Mouse (Mus musculus): ENCODE measurements around the gene Znrf4. TPM values are rescaled to one million over a fixed set of nuclear protein-coding genes. Genes with fewer than 3 reads are reported as not detected.

The Znrf4 gene
- polyA plus RNA-seq (2014; fragmentation: Illumina TruSeq; extraction: RNeasy Lipid Tissue Mini Kit (QIAGEN cat#74804); ENCODE audit: low replicate concordance) = not detected

GRCm38 (mm10) chr17:56512310-56512709, at the start of gene Znrf4:
TSS of gene Znrf4 (minus strand) at chr17:56512431.

GRCm38 (mm10) chr17:56554122-56554551, 41.9 kb upstream of the Znrf4 start, which contains the start of gene Gm20219:
TSS of gene Gm20219 (minus strand) at chr17:56554387.

GRCm38 (mm10) chr17:56476402-56476752, 35.9 kb downstream of the Znrf4 start, which contains the start of gene Ptprs:
TSS of gene Ptprs (minus strand) at chr17:56476483.

Other genes with a start within 250 kb of the Znrf4 start
- 0.63 TPM for gene Ticam1, start 235.6 kb downstream of the Znrf4 start, polyA plus RNA-seq (2014; fragmentation: Illumina TruSeq; extraction: RNeasy Lipid Tissue Mini Kit (QIAGEN cat#74804); ENCODE audit: low replicate concordance)
- 90.5 TPM for gene Plin3, start 219.6 kb downstream of the Znrf4 start, polyA plus RNA-seq (2014; fragmentation: Illumina TruSeq; extraction: RNeasy Lipid Tissue Mini Kit (QIAGEN cat#74804); ENCODE audit: low replicate concordance)
- not detected for gene Arrdc5, start 212.1 kb downstream of the Znrf4 start, polyA plus RNA-seq (2014; fragmentation: Illumina TruSeq; extraction: RNeasy Lipid Tissue Mini Kit (QIAGEN cat#74804); ENCODE audit: low replicate concordance)
- 12.6 TPM for gene Uhrf1, start 209.1 kb downstream of the Znrf4 start, polyA plus RNA-seq (2014; fragmentation: Illumina TruSeq; extraction: RNeasy Lipid Tissue Mini Kit (QIAGEN cat#74804); ENCODE audit: low replicate concordance)
- 0.52 TPM for gene Kdm4b, start 186.4 kb downstream of the Znrf4 start, polyA plus RNA-seq (2014; fragmentation: Illumina TruSeq; extraction: RNeasy Lipid Tissue Mini Kit (QIAGEN cat#74804); ENCODE audit: low replicate concordance)
- 0.37 TPM for gene Ptprs, start 35.9 kb downstream of the Znrf4 start, polyA plus RNA-seq (2014; fragmentation: Illumina TruSeq; extraction: RNeasy Lipid Tissue Mini Kit (QIAGEN cat#74804); ENCODE audit: low replicate concordance)
- gene Gm20219, start 42.0 kb upstream of the Znrf4 start, polyA plus RNA-seq (2014; fragmentation: Illumina TruSeq; extraction: RNeasy Lipid Tissue Mini Kit (QIAGEN cat#74804); ENCODE audit: low replicate concordance) = 0.45 TPM
- 33.0 TPM for gene Safb2, start 72.2 kb upstream of the Znrf4 start, polyA plus RNA-seq (2014; fragmentation: Illumina TruSeq; extraction: RNeasy Lipid Tissue Mini Kit (QIAGEN cat#74804); ENCODE audit: low replicate concordance)
- gene Safb, start 72.4 kb upstream of the Znrf4 start, polyA plus RNA-seq (2014; fragmentation: Illumina TruSeq; extraction: RNeasy Lipid Tissue Mini Kit (QIAGEN cat#74804); ENCODE audit: low replicate concordance) = 8.7 TPM
- 1.7 TPM for gene 2410015M20Rik, start 97.3 kb upstream of the Znrf4 start, polyA plus RNA-seq (2014; fragmentation: Illumina TruSeq; extraction: RNeasy Lipid Tissue Mini Kit (QIAGEN cat#74804); ENCODE audit: low replicate concordance)
- gene Rpl36, start 101.0 kb upstream of the Znrf4 start, polyA plus RNA-seq (2014; fragmentation: Illumina TruSeq; extraction: RNeasy Lipid Tissue Mini Kit (QIAGEN cat#74804); ENCODE audit: low replicate concordance) = not detected
- gene Lonp1, start 114.5 kb upstream of the Znrf4 start, polyA plus RNA-seq (2014; fragmentation: Illumina TruSeq; extraction: RNeasy Lipid Tissue Mini Kit (QIAGEN cat#74804); ENCODE audit: low replicate concordance) = 1.2 TPM
- gene Catsperd, start 115.7 kb upstream of the Znrf4 start, polyA plus RNA-seq (2014; fragmentation: Illumina TruSeq; extraction: RNeasy Lipid Tissue Mini Kit (QIAGEN cat#74804); ENCODE audit: low replicate concordance) = 0.26 TPM
- gene Ranbp3, start 160.9 kb upstream of the Znrf4 start, polyA plus RNA-seq (2014; fragmentation: Illumina TruSeq; extraction: RNeasy Lipid Tissue Mini Kit (QIAGEN cat#74804); ENCODE audit: low replicate concordance) = 0.89 TPM
- gene Ndufa11, start 205.3 kb upstream of the Znrf4 start, polyA plus RNA-seq (2014; fragmentation: Illumina TruSeq; extraction: RNeasy Lipid Tissue Mini Kit (QIAGEN cat#74804); ENCODE audit: low replicate concordance) = not detected
- 3.3 TPM for gene Vmac, start 205.6 kb upstream of the Znrf4 start, polyA plus RNA-seq (2014; fragmentation: Illumina TruSeq; extraction: RNeasy Lipid Tissue Mini Kit (QIAGEN cat#74804); ENCODE audit: low replicate concordance)
- gene Nrtn, start 245.1 kb upstream of the Znrf4 start, polyA plus RNA-seq (2014; fragmentation: Illumina TruSeq; extraction: RNeasy Lipid Tissue Mini Kit (QIAGEN cat#74804); ENCODE audit: low replicate concordance) = not detected

Measured in small intestine, adult 10 weeks (tissue).